Comparison of ENCODE assay signal across 9 mouse cellular contexts in genomic region chr12:112542257-112542919, GRCm38 (mm10). TPM values are rescaled to one million over a fixed set of nuclear protein-coding genes. Genes with fewer than 3 reads are reported as not detected.
DNase-seq lines count a peak whose midpoint lies in the region; ATAC-seq and TF ChIP-seq lines count a peak whose summit lies in the region.
"Had no signal": no experiment of that assay in that cellular context is flagged by ENCODE, and none has a peak within 500 bp of the region (broad histone marks: within the 10 kb centered on the region; RNA-seq: fewer than 3 reads in every experiment).

No protein-coding gene starts in this region.

- no peak overlapping the region for H3K4me3 ChIP-seq in left cerebral cortex, adult 2 months
- H3K4me3 ChIP-seq in hindbrain, postnatal 0 days (ENCODE audit: low read length): no peak overlapping the region
- no peak overlapping the region for H3K4me3 ChIP-seq in stomach, postnatal 0 days (ENCODE audit: low read depth, low read length)
- H3K4me3 ChIP-seq: heart, embryonic 15.5 days had no signal

- no peaks in the 10 kb centered on the region for H3K9me3 ChIP-seq in hindbrain, postnatal 0 days (ENCODE audit: low read length)
- H3K9me3 ChIP-seq in stomach, postnatal 0 days (ENCODE audit: control insufficient read depth, low read length): no peaks in the 10 kb centered on the region
- H3K9me3 ChIP-seq: heart, embryonic 15.5 days had no signal

- intact Hi-C loops in left cerebral cortex, adult 2 months (cut with DNase I): loop anchor here (2.0 kb wide), 1 partner anchor 26 kb away; the partner anchor contains the start of gene Tmem179

- H3K27ac ChIP-seq in left cerebral cortex, adult 2 months: 0 out of 2 replicates have a peak overlapping the region, but pooled peaks have one; percentile 4
- peak overlapping the region; percentile 16; the same call in 1 of the 2 replicates for H3K27ac ChIP-seq in hindbrain, postnatal 0 days
- no peak overlapping the region for H3K27ac ChIP-seq in stomach, postnatal 0 days (replicated peaks)
- H3K27ac ChIP-seq: heart, embryonic 15.5 days had no signal

- H3K27me3 ChIP-seq in hindbrain, postnatal 0 days (ENCODE audit: insufficient read depth, low read length): no peaks in the 10 kb centered on the region
- H3K27me3 ChIP-seq in stomach, postnatal 0 days (ENCODE audit: control insufficient read depth, insufficient read depth, low read length): no peaks in the 10 kb centered on the region
- H3K27me3 ChIP-seq: heart, embryonic 15.5 days had no signal

- TF ChIP-seq CTCF in left cerebral cortex, adult 2 months (IDR thresholded peaks at IDR 0.05): no peak
- TF ChIP-seq CTCF in hindbrain, postnatal 0 days (IDR thresholded peaks at IDR 0.05; ENCODE audit: low read depth): no peak
- TF ChIP-seq CTCF in stomach, postnatal 0 days (IDR thresholded peaks at IDR 0.05; ENCODE audit: low read depth): no peak

- whole genome bisulfite sequencing in hindbrain, postnatal 0 days: 40% methylated on average over 13 of the region's 13 CpGs
- WGBS in stomach, postnatal 0 days: 63% methylated on average over 13 of the region's 13 CpGs

- peaks cover 19% of the 10 kb centered on the region; the same call in 1 of the 2 replicates for H3K4me1 ChIP-seq in hindbrain, postnatal 0 days (ENCODE audit: insufficient read depth, low read length)
- H3K4me1 ChIP-seq in stomach, postnatal 0 days (replicated peaks; ENCODE audit: control insufficient read depth, insufficient read depth): no peaks in the 10 kb centered on the region

- H3K36me3 ChIP-seq in hindbrain, postnatal 0 days (ENCODE audit: insufficient read depth, low read length): no peaks in the 10 kb centered on the region
- no peaks in the 10 kb centered on the region for H3K36me3 ChIP-seq in stomach, postnatal 0 days (ENCODE audit: control insufficient read depth, insufficient read depth, low read length)
- H3K36me3 ChIP-seq: heart, embryonic 15.5 days had no signal

- no peak for TF ChIP-seq EP300 in stomach, postnatal 0 days (optimal IDR thresholded peaks at IDR 0.05)

- ATAC-seq in hindbrain, postnatal 0 days: no peak; the same call in 1 of the 2 replicates
- peak; percentile 15; the same call in 1 of the 2 replicates for ATAC-seq in megakaryocyte-erythroid progenitor cell, adult 5-6 weeks (replicated peaks; ENCODE audit: low FRiP score, low TSS enrichment, poor library complexity, severe bottlenecking)
- ATAC-seq in stomach, postnatal 0 days (ENCODE audit: low FRiP score, low TSS enrichment): peak; percentile 14; the same call in 1 of the 2 replicates

- DNase-seq in left cerebral cortex, adult 2 months (ENCODE audit: extremely low spot score in 1 of 2, low spot score in 2 of 2): no peak
- no peak for DNase-seq in left cerebral cortex, adult 9 months (ENCODE audit: low spot score in 2 of 2)
- no peak for DNase-seq in hindbrain, postnatal 0 days (ENCODE audit: low spot score)
- no peak for DNase-seq in stomach, postnatal 0 days (ENCODE audit: low spot score)
- no peak for DNase-seq in cerebellum, postnatal 36 days
- DNase-seq in cerebellum, adult 11-12 months: no peak
- DNase-seq in heart, postnatal 4 days: no peak

- no peak overlapping the region for H3K4me2 ChIP-seq in hindbrain, postnatal 0 days (ENCODE audit: low read depth, low read length)
- no peak overlapping the region for H3K4me2 ChIP-seq in stomach, postnatal 0 days (replicated peaks; ENCODE audit: low read depth)
- H3K4me2 ChIP-seq: heart, embryonic 15.5 days had no signal

- no peak overlapping the region; the same call in 1 of the 2 replicates for H3K9ac ChIP-seq in hindbrain, postnatal 0 days (replicated peaks; ENCODE audit: low read length)
- H3K9ac ChIP-seq in stomach, postnatal 0 days (ENCODE audit: low read length): no peak overlapping the region
- H3K9ac ChIP-seq: heart, embryonic 15.5 days had no signal

RNA-seq across cellular contexts. Expression of gene Tmem179, which starts 25.8 kb away (rescaled TPM):
- 100 to 1,000 TPM; 122 TPM for total RNA-seq in left cerebral cortex, adult 2 months (2021)
- total RNA-seq in hindbrain, postnatal 0 days (2014; rRNA removed): 134 and 141 TPM in 2 replicates
- 94.1 and 96.2 TPM in 2 replicates for polyA plus RNA-seq in hindbrain, postnatal 0 days (2015; fragmentation: Nextera tagmentation; extraction: Ambion mirVana)
- not detected in 2 replicates for total RNA-seq in megakaryocyte-erythroid progenitor cell, adult 5-6 weeks (2014; fragmentation: Nextera tagmentation)
- not detected in 2 replicates for total RNA-seq in megakaryocyte-erythroid progenitor cell, adult 5-6 weeks (2017)
- polyA plus RNA-seq in stomach, postnatal 0 days (2015; fragmentation: Nextera tagmentation; extraction: Ambion mirVana): 1.5 and 1.7 TPM in 2 replicates
- under 1 TPM; 0.11 to 0.12 TPM for total RNA-seq in heart, postnatal 4 days (2021)

RNA-seq across cellular contexts. Expression of gene Inf2, which starts 46.2 kb away (rescaled TPM):
- total RNA-seq in left cerebral cortex, adult 2 months (2021): 100 to 1,000 TPM; 131 to 151 TPM
- total RNA-seq in hindbrain, postnatal 0 days (2014; rRNA removed): 5.9 and 6.3 TPM in 2 replicates
- polyA plus RNA-seq in hindbrain, postnatal 0 days (2015; fragmentation: Nextera tagmentation; extraction: Ambion mirVana): 0.96 and 1.4 TPM in 2 replicates
- total RNA-seq in megakaryocyte-erythroid progenitor cell, adult 5-6 weeks (2014; fragmentation: Nextera tagmentation): 10.8 and 11.3 TPM in 2 replicates
- total RNA-seq in megakaryocyte-erythroid progenitor cell, adult 5-6 weeks (2017): 2.4 and 4.6 TPM in 2 replicates
- 1.5 and 2.0 TPM in 2 replicates for polyA plus RNA-seq in stomach, postnatal 0 days (2015; fragmentation: Nextera tagmentation; extraction: Ambion mirVana)
- total RNA-seq in heart, postnatal 4 days (2021): 10 to 100 TPM; 18.6 to 19.7 TPM

RNA-seq across cellular contexts. Expression of gene A530016L24Rik, which starts 53.1 kb away (rescaled TPM):
- total RNA-seq in left cerebral cortex, adult 2 months (2021): not detected
- total RNA-seq in hindbrain, postnatal 0 days (2014; rRNA removed): not detected in 2 replicates
- 0.11 TPM in 1 of 2 replicates, not detected in the other for polyA plus RNA-seq in hindbrain, postnatal 0 days (2015; fragmentation: Nextera tagmentation; extraction: Ambion mirVana)
- total RNA-seq in megakaryocyte-erythroid progenitor cell, adult 5-6 weeks (2014; fragmentation: Nextera tagmentation): not detected in 2 replicates
- not detected in 2 replicates for total RNA-seq in megakaryocyte-erythroid progenitor cell, adult 5-6 weeks (2017)
- not detected in 2 replicates for polyA plus RNA-seq in stomach, postnatal 0 days (2015; fragmentation: Nextera tagmentation; extraction: Ambion mirVana)
- total RNA-seq in heart, postnatal 4 days (2021): 10 to 100 TPM; 25.6 to 26.5 TPM

Comparison
In these comparisons a context has a peak if more than half of its experiments do, and no peak if none do; other contexts are left out.
1. RNA of gene Tmem179, which starts 25.8 kb away (total RNA-seq): 134 to 141 TPM in hindbrain, postnatal 0 days and 122 TPM in left cerebral cortex, adult 2 months; 0.11 to 0.12 TPM in heart, postnatal 4 days and not detected in megakaryocyte-erythroid progenitor cell, adult 5-6 weeks; every median in the first group is over 100 times any median in the second.
2. RNA of gene Inf2, which starts 46.2 kb away (total RNA-seq): 131 to 151 TPM in left cerebral cortex, adult 2 months; 18.6 to 19.7 TPM in heart, postnatal 4 days, 2.4 to 11.3 TPM in megakaryocyte-erythroid progenitor cell, adult 5-6 weeks and 5.9 to 6.3 TPM in hindbrain, postnatal 0 days; every median in the first group is over 4 times any median in the second.
3. RNA of gene A530016L24Rik, which starts 53.1 kb away (total RNA-seq): 25.6 to 26.5 TPM in heart, postnatal 4 days; not detected in left cerebral cortex, adult 2 months, not detected in hindbrain, postnatal 0 days and not detected in megakaryocyte-erythroid progenitor cell, adult 5-6 weeks; every median in the first group is over 10 times any median in the second.